8 mouse cellular contexts compared by ENCODE assay signal in the genomic region with DNA sequence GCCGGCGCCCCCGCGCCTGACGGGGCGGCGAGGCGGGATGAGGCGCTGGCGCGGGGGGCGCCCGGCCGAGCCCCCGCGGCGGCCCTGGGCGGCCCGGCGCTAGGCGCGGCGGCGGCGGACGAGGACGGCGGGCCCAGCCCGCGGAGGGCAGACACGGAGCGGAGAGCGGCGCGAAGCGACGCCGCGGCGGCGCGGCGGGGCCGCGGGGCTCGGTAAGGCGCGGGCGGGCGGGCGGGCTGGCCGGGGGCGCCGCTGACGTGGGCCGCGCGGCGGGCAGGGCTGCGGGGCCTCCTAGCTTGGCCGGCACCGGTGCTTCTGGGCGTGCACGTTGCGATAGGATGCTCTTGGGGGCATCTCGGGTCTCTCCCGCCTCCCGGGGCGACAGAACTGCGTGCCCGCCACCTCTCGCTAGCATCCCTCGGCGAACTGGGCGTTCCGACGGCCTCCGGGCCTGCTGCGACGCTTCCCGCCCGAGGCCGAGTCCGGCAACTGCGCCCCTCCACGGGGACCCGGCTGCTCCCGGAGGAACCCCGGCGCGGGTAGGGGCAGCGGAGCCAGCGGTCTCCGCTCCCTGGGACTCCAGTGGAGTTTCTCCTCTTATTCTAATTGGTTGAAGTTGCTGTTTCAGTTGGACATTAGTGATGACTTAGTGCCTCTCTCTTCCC.
DNase-seq lines count a peak whose midpoint lies in the region; ATAC-seq and TF ChIP-seq lines count a peak whose summit lies in the region.

No protein-coding gene starts in this region.

- 0 out of 2 replicates have a peak, but pooled peaks cover 5% of the 10 kb centered on the region for H3K27me3 ChIP-seq in hindbrain, embryonic 10.5 days (ENCODE audit: insufficient read depth, poor library complexity, severe bottlenecking)

- TF ChIP-seq CTCF in brain, embryonic 14.5 days (IDR thresholded peaks at IDR 0.05; ENCODE audit: borderline replicate concordance, extremely low read depth, insufficient read depth, insufficient read length): no peak

- peak; percentile 5 for DNase-seq in T-cell, adult 2 months (ENCODE audit: low spot score)
- DNase-seq in brain, embryonic 14.5 days (ENCODE audit: low read depth): peak; percentile 62
- peak; percentile 72 for DNase-seq in hindbrain, embryonic 10.5 days (ENCODE audit: low spot score)
- DNase-seq in left cerebral cortex, postnatal 14 days (ENCODE audit: low spot score in 2 of 2): peak; percentile 15 to 39
- peak; percentile 55 for DNase-seq in right cerebral cortex, postnatal 4 days
- DNase-seq in c-Kit-positive CD71-positive TER-119-positive erythroid progenitor cells, embryonic 14.5 days (ENCODE audit: low spot score): no peak

- no peaks in the 10 kb centered on the region for H3K36me3 ChIP-seq in hindbrain, embryonic 10.5 days

- peak overlapping the region; percentile 96 for H3K27ac ChIP-seq in hindbrain, embryonic 10.5 days

- no peaks in the 10 kb centered on the region for H3K9me3 ChIP-seq in hindbrain, embryonic 10.5 days

- no peak for TF ChIP-seq POLR2A in brain, embryonic 14.5 days (IDR thresholded peaks at IDR 0.05; ENCODE audit: borderline replicate concordance, extremely low read depth, insufficient read depth, insufficient read length, poor library complexity, severe bottlenecking)

- H3K4me3 ChIP-seq in hindbrain, embryonic 10.5 days: peak overlapping the region; percentile 86

- H3K4me1 ChIP-seq in hindbrain, embryonic 10.5 days (replicated peaks): peaks cover 51% of the 10 kb centered on the region

- WGBS in hindbrain, embryonic 10.5 days: 4% methylated on average over 82 of the region's 94 CpGs

- ATAC-seq in frontal cortex, adult (ENCODE audit: low TSS enrichment): peak; percentile 24
- peak; percentile 17 for ATAC-seq in megakaryocyte progenitor cell, adult 5-6 weeks (replicated peaks; ENCODE audit: poor library complexity)

- intact Hi-C loops in left cerebral cortex, postnatal 14 days (cut with DNase I): loop anchor here (5.0 kb wide), 3 partner anchors 35 to 125 kb away; no protein-coding TSS in a partner anchor
